Mouse (Mus musculus): ENCODE data around the gene Gm13057.
"Not testable (repeated sequence)": the region's sequence is repeated elsewhere in the genome, so short reads cannot be mapped to it uniquely, and the experiment has no call there.

Gm13057 gene

DNA sequence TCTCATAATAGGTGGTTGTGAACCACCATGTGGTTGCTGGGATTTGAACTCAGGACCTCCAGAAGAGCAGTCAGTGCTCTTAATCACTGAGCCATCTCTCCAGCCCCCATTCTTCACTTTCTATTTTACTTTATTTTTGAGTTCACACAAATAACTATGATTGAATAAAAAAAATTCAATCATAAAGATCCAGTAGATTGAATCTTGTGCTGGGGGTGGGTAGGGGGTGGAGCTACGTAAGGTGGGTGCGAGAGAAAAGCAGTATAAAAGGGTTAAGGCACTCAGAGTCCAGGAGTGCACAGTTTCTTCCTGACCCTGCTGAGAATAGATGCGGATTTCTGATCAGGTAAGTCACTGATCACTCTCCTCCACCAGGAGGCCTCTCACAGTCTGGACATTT, at the start of gene Gm13057, which contains the start of gene BC080695:
Gene Gm13057 (plus strand): TSS at position 310 of the 400 bp plus-strand sequence.
Gene BC080695 (plus strand): TSS at position 301 of the 400 bp plus-strand sequence.
- not testable (repeated sequence) for DNase-seq

DNA sequence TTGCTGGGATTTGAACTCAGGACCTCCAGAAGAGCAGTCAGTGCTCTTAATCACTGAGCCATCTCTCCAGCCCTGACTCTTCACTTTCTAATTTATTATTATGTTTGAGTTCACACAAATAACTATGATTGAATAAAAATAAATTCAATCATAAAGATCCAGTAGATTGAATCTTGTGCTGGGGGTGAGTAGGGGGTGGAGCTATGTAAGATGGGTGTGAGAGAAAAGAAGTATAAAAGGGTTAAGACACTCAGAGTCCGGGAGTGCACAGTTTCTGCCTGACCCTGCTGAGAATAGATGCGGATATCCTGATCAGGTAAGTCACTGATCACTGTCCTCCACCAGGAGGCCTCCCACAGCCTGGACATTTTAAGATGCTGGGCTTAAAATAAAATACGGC, 40.5 kb upstream of the Gm13057 start, which contains the start of gene Gm13043:
Gene Gm13043 (plus strand): TSS at position 301 of the 400 bp plus-strand sequence.
- no peak for DNase-seq

DNA sequence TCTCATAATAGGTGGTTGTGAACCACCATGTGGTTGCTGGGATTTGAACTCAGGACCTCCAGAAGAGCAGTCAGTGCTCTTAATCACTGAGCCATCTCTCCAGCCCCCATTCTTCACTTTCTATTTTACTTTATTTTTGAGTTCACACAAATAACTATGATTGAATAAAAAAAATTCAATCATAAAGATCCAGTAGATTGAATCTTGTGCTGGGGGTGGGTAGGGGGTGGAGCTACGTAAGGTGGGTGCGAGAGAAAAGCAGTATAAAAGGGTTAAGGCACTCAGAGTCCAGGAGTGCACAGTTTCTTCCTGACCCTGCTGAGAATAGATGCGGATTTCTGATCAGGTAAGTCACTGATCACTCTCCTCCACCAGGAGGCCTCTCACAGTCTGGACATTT, 15.9 kb upstream of the Gm13057 start, which contains the start of gene Gm13040:
Gene Gm13040 (plus strand): TSS at position 301 of the 400 bp plus-strand sequence.
- not testable (repeated sequence) for DNase-seq

Data from spleen, adult 18-20 months (tissue).